Mouse (Mus musculus): ENCODE results near the gene Fli1.

Gene Fli1

DNA sequence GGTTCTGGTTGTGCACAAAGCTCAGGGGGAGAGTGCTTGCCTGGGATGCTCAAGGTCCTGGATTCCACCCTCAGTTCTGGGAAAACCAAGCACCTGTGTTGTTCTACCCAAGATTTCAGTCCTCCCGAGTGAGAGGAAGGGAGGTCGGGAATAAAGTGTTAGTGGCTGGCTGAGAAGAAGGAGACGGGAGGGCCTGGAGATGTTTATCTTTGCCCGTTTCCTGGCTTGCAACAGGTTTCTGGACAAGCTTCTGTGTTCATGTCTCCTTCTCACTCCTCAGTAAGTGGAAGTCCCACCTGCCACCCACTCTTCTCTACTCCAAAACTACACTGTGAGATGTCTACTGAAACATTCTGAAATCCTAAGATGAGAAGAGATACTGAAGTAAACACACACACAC lies 39.2 kb downstream of the Fli1 start:
- in situ Hi-C loops (cut with MseI, MboI): no loop called here

DNA sequence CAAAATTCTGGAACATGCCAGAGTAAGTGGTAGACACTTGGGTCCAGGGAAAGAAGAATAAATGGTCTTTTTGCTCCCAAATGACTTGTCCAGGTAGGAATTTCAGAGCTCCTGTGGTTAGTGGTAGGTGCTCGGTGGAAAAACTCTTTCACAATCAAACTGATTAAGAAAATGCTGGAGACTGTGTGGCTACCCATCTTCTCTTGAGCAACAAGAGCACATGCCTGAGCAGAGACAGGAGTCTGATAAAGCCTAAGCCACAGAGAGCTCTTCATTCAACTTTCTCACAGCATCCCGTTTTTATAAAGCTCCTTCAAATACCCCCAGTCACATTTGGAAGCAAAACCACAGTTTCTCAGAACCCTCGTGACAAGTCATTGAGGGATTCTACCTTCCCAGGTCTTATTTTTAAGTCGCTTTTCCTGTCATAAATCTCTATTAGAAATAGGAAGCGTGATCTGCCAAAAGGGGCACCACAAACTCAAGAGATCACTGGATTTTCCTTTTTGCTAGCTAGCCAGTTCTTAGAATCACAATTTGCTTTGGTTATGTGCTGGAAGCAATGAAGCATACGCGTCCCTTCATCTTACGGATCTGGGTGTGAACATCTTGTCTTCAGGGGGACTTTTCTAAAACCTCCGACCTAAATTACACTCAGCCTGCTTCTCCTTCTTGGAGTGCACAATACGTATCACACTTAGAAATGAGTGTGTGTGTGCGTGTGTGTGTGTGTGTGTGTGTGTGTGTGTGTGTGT lies 40.2 kb downstream of the Fli1 start:
- in situ Hi-C loops (cut with MseI, MboI): no loop called here

DNA sequence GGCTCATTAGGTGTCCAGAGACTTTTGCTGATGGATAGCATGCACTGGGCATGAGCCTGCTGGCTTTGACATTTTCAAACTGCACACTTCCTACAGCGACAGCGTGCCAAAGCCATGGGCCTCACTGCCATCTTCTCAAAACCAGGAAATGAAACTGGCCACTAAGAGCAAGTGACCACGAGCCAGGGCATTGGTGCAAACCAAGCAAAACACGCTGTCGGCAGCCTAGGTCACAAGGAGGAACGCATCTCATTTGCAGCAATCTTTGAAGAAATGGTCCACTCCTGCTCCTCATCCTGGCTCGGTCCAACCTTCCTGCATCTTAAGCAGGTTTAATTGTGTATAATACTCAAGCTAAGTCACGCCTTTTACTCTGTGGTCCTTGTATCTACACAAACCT lies 41.8 kb downstream of the Fli1 start:
- in situ Hi-C loops (cut with MseI, MboI): no loop called here

- in situ Hi-C loops (cut with MseI, MboI): no loop called here
Measured at GRCm38 (mm10) chr9:32500063-32500462, 42.6 kb downstream of the Fli1 start.

GRCm38 (mm10) chr9:32499469-32499868 lies 43.2 kb downstream of the Fli1 start:
- in situ Hi-C loops (cut with MseI, MboI): no loop called here

DNA sequence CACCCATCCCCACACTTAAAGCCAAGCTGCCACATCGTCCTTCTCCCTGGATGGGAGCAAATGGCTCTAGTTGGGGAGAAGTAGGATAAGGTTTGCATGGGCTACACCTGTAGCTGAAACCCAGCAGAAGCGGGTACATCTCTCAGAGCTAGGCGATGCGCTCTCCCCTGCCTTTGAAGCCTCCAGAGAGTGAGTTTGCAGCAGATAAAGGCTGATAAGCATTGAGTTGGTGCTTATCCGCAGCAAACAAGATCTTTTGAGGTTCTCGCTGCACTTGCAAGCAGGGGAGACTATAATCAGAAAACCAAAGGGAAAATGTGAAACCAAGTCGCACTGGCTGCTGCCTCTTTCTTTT lies 47.0 kb downstream of the Fli1 start:
- in situ Hi-C loops (cut with MseI, MboI): no loop called here

DNA sequence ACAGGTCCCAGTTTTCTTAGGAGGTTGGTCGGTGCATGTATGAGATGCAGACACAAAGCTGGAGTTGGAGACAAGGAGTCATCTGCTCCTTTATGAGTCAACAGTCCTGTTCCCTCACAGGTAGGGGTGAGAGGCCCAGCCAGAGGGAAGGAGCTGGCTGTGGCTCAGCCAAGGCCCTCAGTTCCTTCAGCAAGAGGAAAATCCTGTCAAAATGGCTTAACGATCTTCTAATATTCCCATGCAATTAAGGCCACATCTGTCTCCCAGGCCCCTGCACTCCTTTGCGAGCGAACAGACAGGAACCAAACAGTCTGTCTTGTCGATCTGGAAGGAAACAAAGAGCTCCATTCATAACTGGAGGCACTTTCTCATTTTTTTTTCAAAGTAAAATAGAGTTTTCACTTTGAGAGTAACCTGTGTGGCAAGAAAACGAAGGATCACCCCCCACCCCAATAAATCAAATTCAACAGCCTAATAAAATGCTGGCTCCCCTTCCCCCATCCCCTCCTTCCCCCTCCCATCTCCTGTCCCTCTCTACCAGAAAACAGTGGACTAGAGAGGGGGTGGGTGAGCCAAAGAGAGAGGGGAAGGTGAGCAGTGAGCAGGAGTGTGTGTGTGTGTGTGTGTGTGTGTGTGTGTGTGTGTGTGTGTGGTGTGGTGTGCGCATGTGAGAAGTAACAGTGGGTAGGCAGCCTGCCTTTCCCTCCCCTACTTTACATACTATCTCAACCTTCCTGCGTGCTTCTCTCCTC lies 47.6 kb downstream of the Fli1 start:
- in situ Hi-C loops (cut with MseI, MboI): no loop called here

DNA sequence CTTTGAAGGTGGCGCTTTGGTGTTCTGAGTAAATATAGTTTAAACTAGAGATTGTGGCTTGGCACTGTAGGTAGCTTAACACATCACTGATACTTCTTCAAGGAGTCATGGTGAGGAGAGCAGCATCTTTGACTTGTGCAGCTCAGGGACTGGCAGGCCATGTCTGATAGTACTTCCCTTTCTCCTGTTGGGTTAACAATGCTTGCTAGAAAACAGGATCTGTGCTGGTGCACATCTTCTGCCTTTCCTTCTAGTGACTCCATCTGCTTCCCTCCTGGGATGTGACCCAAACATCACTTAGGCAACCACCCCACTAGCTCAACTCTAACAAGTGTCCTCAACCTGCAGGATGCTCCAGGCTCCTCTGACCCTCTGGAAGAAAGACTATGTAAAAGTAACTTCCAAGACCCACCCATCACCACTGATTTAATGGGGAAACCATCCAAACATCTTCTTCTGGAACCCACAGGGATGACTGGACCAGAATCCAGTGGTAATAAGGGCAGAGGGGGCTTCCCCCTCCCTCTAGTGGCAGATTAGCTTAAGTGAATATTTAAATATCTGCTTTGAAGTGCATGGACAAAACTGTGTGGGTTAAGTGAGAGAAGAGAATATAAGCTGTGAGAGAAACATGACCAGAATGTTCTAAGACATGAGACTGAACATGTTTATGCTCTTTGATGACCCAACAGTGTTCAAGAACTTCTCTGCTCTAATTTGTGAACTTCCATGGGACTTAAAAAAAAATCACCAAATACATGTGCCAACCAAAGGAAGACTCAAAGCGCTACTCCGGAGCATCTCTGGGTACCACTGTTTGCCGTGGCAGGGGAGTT lies 48.9 kb downstream of the Fli1 start:
- in situ Hi-C loops (cut with MseI, MboI): no loop called here

- in situ Hi-C loops (cut with MseI, MboI): no loop called here
Measured at GRCm38 (mm10) chr9:32492753-32493152, 49.9 kb downstream of the Fli1 start.

- in situ Hi-C loops (cut with MseI, MboI): no loop called here
Measured at GRCm38 (mm10) chr9:32491484-32491883, 51.2 kb downstream of the Fli1 start.

DNA sequence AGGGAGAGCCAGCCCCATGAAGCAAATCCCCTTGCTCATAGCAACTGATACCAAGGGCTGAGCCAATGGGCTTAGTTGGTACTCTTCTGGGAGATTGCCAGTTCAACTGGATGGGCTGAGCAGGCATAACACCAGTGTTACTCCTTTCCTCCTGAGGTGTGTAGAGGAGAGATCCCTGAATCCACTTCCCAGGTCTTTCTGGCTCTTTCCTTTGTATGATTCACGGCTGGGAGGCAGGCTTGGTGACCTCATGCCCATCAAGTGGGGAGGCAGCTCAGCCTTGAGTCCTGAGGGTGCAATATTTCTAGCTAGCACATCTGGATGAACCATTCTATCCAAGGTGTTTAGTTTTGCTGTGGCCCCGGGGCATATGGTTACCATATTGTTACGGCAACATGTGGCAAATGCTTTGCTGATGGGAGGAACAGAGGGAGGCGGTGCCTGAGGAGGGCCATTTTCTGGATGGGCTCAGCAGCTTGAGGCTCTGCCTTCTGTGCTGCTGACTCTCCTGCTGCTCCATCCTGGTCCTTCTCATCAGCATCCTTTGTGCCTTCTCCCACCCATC lies 52.8 kb downstream of the Fli1 start:
- in situ Hi-C loops (cut with MseI, MboI): no loop called here

DNA sequence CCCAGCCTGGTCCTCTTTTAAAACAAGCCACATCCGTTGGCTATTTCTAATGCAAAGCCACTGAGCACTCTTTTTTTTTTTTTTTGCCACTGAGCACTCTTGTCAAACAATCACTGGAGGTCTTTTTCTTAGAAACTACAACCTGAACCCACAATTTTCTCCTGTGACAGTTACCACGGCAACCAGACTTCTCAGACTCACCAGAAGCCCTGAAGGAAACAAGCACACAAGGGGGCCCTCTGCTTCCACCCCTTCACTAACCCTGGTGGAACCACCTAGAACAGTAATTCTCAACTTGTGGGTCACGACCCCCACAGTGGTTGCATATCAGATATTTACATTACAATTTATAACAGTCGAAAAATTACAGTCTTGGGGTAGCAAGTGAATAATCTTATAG lies 53.3 kb downstream of the Fli1 start:
- in situ Hi-C loops (cut with MseI, MboI): no loop called here

DNA sequence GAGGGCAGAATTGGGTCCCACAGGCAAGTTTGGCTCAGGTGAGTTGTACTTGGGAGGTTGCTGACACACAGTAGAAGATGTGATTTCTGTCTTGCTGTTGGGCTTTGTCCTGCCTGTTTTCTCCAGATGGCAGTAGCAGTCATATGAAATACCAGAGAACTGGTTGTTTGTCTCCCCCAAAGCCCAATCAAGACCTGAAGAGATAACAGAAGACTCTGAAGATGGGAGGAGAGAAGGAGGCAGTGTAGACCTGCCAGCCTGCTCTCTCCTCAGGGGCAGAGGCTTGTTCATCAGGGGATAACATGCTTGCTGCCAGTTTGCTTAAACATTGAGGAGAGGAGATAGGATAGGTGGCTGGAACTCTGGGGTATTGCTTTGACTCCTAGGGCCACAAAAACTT lies 54.0 kb downstream of the Fli1 start:
- in situ Hi-C loops (cut with MseI, MboI): no loop called here

- in situ Hi-C loops (cut with MseI, MboI): no loop called here
Measured at GRCm38 (mm10) chr9:32487823-32488222, 54.8 kb downstream of the Fli1 start.

- in situ Hi-C loops (cut with MseI, MboI): no loop called here
Measured at GRCm38 (mm10) chr9:32487401-32487800, 55.3 kb downstream of the Fli1 start.

GRCm38 (mm10) chr9:32480418-32480817 lies 62.2 kb downstream of the Fli1 start:
- in situ Hi-C loops (cut with MseI, MboI): no loop called here

DNA sequence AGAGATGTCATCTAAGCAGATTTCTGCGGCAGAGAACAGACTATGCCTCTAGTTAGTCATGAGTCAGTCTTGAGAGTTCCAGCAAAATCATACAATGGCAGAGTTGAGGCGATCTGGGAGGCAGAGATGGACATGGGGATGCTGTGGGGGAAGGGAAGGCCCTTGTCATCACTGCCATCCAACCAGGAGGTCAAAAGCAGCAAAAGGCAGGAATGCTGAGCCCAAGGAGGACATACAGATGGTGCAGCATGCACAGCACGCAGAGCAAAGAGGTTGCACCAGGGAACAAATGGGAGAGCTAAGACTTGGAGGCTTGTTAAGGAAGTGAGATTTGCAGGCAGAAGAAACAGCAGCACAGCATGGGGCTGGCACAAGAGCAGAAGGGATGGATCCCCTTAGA lies 63.9 kb downstream of the Fli1 start:
- in situ Hi-C loops (cut with MseI, MboI): no loop called here

DNA sequence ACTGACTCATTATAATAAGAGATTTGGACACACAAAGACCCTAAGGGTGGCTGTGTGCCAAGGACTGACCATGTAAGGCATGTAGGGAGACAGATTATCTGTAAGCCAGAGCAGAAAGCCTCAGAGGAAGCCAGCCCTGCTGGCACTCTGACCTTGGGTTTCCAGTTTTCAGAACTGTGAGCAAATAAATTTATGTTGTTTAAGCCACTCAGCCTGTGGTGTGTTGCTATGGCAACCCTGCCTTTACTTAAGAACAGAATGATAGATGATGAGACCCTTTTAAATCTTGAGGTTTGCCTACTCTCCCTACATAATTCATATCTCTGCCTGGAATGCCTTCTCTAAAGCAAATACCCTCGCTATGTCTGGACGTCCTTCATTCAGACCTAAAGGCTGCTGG lies 64.6 kb downstream of the Fli1 start:
- in situ Hi-C loops (cut with MseI, MboI): no loop called here

GRCm38 (mm10) chr9:32476604-32477003 lies 66.1 kb downstream of the Fli1 start:
- in situ Hi-C loops (cut with MseI, MboI): no loop called here

DNA sequence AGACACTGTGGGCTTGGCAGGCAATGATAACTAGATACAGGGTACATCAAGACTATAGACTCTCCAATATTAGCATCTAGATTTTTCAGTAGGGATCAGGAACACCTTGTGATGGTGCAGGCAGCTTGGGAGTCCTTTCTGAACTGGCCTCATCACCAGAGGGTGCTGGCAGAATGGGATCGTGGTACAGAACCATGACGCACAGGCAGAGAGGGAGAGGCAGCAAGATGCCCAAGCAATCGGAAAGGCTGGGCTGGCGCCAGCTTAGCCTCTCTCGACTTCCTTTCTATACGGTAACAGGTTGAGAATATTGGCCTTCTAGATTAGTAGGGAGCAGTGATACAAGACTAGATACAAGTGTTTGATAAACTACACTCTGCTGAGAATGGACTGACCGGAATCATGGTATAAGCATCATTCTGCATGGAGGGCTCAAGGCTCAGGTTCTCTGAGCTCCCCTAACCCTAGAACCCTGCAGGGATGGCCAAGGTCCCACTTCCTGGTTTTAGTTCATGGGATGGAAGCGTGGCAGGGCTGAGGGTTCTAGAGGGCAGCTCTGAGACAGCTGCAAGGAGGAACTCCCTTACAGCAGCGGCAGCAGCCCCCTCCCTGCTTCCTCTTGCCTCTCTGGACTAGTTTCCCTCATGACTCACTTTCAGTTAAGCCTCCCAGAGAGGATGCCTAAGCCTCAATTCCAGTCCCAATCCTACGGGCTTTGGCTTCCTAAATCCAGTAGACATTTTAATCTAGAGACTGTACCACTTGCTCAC lies 67.9 kb downstream of the Fli1 start:
- in situ Hi-C loops (cut with MseI, MboI): no loop called here

- in situ Hi-C loops (cut with MseI, MboI): no loop called here
Measured at GRCm38 (mm10) chr9:32472346-32472745, 70.3 kb downstream of the Fli1 start.

Data from mouse trophoblast stem cell (cell line).